Mouse (Mus musculus): Measurements from ENCODE around the gene Fam166b. TPM values are rescaled to one million over a fixed set of nuclear protein-coding genes. Genes with fewer than 3 reads are reported as not detected.

Gene Fam166b
- polyA plus RNA-seq, 1 experiment from 2014 or later = 0.34 TPM

DNA sequence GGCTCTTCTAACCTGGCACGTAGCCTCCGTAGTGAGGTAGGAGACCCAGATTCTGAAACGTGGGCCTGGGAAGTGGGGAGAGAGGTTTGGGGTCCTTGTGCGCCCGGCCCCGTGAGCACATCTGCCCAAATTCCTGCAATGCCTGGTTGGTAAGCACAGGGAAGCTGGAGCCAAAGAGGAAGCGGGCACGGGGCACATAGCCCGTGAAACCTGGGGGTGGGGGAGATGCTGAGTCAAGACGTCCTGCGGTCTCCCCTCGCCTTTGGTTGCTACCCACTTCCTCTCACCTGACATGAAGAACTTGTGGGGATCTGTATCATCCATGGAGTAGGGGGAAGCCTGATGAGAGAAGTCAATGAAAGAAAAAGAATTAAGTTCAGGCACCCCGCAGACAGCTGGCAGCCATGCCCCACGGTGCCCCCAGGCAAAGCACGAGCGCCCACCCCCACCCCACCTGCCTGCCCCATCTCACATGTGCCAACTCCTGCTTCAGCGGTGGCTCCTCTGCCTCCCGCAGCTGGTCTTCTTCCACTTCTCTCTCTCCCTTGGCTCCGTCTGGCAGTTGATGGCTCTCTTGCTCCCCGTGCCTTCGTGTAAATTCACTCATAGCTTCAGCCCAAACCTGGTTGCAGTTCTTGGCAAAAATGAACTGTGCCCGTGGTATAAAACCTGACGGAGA lies 1.3 kb downstream of the Fam166b start:
- H3K36me3 ChIP-seq = peaks cover 46% of the 10 kb centered on the region
- no peaks in the 10 kb centered on the region for H3K9me3 ChIP-seq
- H3K4me3 ChIP-seq = no peak overlapping the region
- 20% methylated on average over 23 of the region's 23 CpGs for WGBS
- H3K27me3 ChIP-seq (replicated peaks) = peaks cover 60% of the 10 kb centered on the region
- peaks cover 33% of the 10 kb centered on the region for H3K4me1 ChIP-seq
- no peak overlapping the region for H3K9ac ChIP-seq
- peak overlapping the region; percentile 27; the same call in 1 of the 2 replicates for H3K4me2 ChIP-seq (replicated peaks)
- ATAC-seq (ENCODE audit: low FRiP score, low read depth) = no peak
- no peak overlapping the region for H3K27ac ChIP-seq

DNA sequence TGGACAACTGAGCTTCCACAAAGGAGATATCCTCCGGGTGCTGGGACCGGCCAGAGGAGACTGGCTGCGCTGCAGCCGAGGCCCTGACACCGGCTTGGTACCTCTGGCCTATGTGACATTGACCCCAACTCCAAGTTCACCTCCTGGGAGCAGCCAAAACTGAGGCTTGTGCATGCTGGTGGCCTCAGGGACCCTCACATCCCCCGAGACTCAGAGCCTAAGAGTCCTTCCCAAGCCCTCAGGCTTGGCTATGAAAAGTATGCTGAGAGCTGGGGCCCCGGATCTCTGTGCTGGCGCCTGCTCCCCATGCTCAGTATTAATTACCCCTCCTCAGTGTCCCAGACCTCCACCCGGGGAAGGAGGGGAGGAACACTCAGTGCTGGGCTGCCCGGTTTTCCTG lies 2.4 kb downstream of the Fam166b start:
- no peaks in the 10 kb centered on the region for H3K9me3 ChIP-seq
- no peak overlapping the region for H3K27ac ChIP-seq
- peaks cover 69% of the 10 kb centered on the region for H3K27me3 ChIP-seq (replicated peaks)
- H3K4me1 ChIP-seq = peaks cover 33% of the 10 kb centered on the region
- 45% methylated on average over 10 of the region's 10 CpGs for WGBS
- no peak overlapping the region for H3K9ac ChIP-seq
- no peak overlapping the region for H3K4me3 ChIP-seq
- peaks cover 57% of the 10 kb centered on the region for H3K36me3 ChIP-seq
- H3K4me2 ChIP-seq (replicated peaks) = no peak overlapping the region
- no peak for ATAC-seq (ENCODE audit: low FRiP score, low read depth)

DNA sequence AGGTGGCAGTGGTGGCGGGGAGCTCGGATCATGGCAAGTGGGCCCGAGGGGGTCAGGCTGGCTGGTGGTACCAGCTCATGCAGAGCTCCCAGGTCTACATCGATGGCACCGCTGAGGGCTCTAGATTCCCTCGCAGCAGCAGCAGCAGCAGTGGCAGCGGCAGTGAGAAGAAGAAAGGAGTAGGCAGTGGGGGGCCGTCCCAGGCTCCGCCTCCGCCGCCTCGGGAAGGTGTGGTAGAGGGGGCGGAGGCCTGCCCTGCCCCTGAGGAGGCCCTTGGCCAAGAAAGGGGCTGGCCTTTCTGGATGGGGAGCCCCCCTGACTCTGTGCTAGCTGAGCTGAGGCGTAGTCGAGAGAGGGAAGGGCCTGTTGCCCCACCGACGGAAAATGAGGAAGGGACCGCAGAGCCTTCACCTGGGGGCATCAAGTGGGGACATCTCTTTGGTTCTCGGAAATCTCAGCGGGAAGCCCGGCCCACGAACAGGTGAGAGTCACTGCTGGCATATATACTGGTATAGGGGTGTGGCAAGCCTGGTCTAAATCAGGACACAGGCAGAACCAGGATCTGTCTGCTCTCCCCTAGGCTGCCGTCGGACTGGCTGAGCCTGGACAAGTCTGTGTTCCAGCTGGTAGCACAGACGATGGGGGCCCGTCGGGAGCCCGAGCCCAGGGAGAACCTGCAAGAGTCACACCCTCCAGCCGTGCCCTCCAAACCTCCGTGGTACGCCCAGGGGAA lies 3.1 kb downstream of the Fam166b start:
- Histone ChIP-seq H3K9me3 (no peaks in the 10 kb centered on the region), H3K4me2 (replicated peaks) (peak overlapping the region; percentile 16; the same call in 1 of the 2 replicates), H3K9ac (no peak overlapping the region; the same call in 1 of the 2 replicates), H3K27me3 (replicated peaks) (peaks cover 70% of the 10 kb centered on the region), H3K4me1 (peaks cover 33% of the 10 kb centered on the region), H3K36me3 (peaks cover 61% of the 10 kb centered on the region), H3K27ac (no peak overlapping the region), H3K4me3 (no peak overlapping the region)
- WGBS = 18% methylated on average over 31 of the region's 31 CpGs
- no peak for ATAC-seq (ENCODE audit: low FRiP score, low read depth)

GRCm38 (mm10) chr4:43425197-43425596 lies 3.7 kb downstream of the Fam166b start:
- H3K27ac ChIP-seq = no peak overlapping the region

DNA sequence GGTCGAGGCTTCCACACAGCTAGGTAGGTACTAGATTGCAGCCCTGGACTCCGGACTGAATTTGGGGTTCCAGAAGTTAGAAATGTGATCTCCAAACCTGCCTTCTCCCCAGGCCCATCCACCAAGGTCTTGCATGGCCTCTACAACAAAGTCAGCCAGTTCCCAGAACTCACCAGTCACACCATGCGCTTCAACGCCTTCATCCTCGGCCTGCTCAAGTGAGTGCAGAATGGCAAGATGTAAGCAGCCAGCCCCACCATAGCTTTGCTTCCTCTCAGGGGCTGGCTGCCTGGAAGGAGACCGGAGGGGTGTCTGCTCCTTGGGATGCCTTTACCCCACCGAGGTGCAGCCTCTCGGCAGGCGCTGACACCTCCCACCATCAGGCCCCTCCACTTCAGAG lies 4.9 kb downstream of the Fam166b start:
- H3K36me3 ChIP-seq = peaks cover 61% of the 10 kb centered on the region
- H3K9me3 ChIP-seq = no peaks in the 10 kb centered on the region
- 86% methylated on average over 9 of the region's 9 CpGs for WGBS
- H3K4me1 ChIP-seq = peaks cover 32% of the 10 kb centered on the region
- H3K27ac ChIP-seq = no peak overlapping the region
- no peak overlapping the region for H3K9ac ChIP-seq
- no peak overlapping the region for H3K4me3 ChIP-seq
- H3K4me2 ChIP-seq (replicated peaks) = no peak overlapping the region
- peaks cover 70% of the 10 kb centered on the region for H3K27me3 ChIP-seq (replicated peaks)
- no peak for ATAC-seq (ENCODE audit: low FRiP score, low read depth)

More at GRCm38 (mm10) chr4:43425197-43425596, 3.7 kb downstream of the Fam166b start:
- Histone ChIP-seq H3K4me2 (replicated peaks) (peak overlapping the region; percentile 16; the same call in 1 of the 2 replicates), H3K36me3 (peaks cover 61% of the 10 kb centered on the region), H3K4me3 (no peak overlapping the region), H3K9ac (no peak overlapping the region), H3K27me3 (replicated peaks) (peaks cover 70% of the 10 kb centered on the region), H3K4me1 (peaks cover 33% of the 10 kb centered on the region), H3K9me3 (no peaks in the 10 kb centered on the region)
- 20% methylated on average over 14 of the region's 14 CpGs for WGBS
- no peak for ATAC-seq (ENCODE audit: low FRiP score, low read depth)

DNA sequence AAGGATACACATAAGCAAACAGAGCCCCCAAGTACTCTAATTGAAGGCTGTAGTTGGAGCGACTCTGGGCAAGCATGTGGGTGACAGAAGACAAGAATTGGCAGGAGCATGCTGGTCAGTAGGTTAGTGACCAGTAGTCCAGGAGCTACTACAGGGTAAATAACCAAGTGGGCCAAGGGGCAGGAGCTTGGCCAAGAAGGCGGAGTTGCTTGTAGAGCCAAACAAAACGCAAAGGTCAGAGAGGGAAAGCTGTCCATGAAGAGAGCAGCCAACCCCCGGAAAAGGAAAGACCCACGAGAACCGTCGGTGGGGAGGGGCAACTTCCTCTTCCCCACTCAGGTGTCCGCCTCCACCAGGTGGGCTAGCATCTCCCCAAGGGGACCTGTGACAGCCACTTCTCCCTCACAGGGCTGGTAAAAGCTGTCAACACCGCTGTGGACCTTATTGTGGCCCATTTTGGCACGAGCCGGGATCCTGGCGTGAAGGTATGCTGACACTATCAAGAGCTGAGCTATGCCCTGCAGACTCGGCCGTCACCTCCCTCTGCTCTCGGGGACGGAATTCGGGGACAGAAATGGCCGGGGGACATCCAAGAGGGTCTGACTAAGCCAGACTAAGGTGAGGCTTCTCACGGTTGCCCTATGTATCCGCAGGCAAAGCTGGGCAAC lies 5.5 kb downstream of the Fam166b start:
- Histone ChIP-seq H3K4me2 (replicated peaks) (no peak overlapping the region), H3K4me1 (peaks cover 26% of the 10 kb centered on the region), H3K27me3 (replicated peaks) (peaks cover 66% of the 10 kb centered on the region), H3K36me3 (peaks cover 61% of the 10 kb centered on the region), H3K9ac (no peak overlapping the region), H3K4me3 (no peak overlapping the region), H3K9me3 (no peaks in the 10 kb centered on the region), H3K27ac (no peak overlapping the region)
- no peak for ATAC-seq (ENCODE audit: low FRiP score, low read depth)
- 91% methylated on average over 20 of the region's 20 CpGs for WGBS

- no peaks in the 10 kb centered on the region for H3K9me3 ChIP-seq
- no peak overlapping the region for H3K27ac ChIP-seq
- peaks cover 68% of the 10 kb centered on the region for H3K36me3 ChIP-seq
- H3K9ac ChIP-seq = no peak overlapping the region
- 79% methylated on average over 28 of the region's 28 CpGs for WGBS
- H3K27me3 ChIP-seq (replicated peaks) = peaks cover 51% of the 10 kb centered on the region
- H3K4me3 ChIP-seq = no peak overlapping the region
- H3K4me1 ChIP-seq = peaks cover 18% of the 10 kb centered on the region; the same call in 1 of the 2 replicates
- peak; percentile 41; the same call in 1 of the 2 replicates for ATAC-seq (ENCODE audit: low FRiP score, low read depth)
- H3K4me2 ChIP-seq (replicated peaks) = no peak overlapping the region
These were observed 7.2 kb downstream of the Fam166b start for GRCm38 (mm10) chr4:43421632-43422240.

DNA sequence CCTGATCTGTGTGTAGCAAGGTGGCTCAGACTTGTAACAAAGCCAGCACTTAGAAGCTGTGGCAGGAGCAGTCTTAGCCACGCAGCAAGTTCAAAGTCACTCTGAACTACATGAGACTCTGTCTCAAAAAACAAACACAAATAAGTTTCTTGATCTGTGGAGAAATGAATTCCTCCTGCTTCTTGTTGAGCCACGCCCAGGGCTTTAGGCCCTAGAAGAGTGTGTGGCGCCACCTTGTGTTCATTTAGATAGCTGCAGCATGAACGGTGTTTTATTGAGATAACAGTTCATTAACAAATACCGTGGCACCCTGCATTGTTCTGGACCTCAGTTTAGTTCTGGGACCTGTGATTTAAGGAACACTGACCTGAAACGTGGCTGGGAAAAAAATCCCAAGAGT lies 8.6 kb downstream of the Fam166b start:
- ATAC-seq (ENCODE audit: low FRiP score, low read depth) = 0 out of 2 replicates have a peak, but pooled peaks have one; percentile 15
- Histone ChIP-seq H3K4me2 (replicated peaks) (no peak overlapping the region), H3K36me3 (peaks cover 68% of the 10 kb centered on the region), H3K9me3 (no peaks in the 10 kb centered on the region), H3K4me3 (no peak overlapping the region), H3K9ac (no peak overlapping the region), H3K27me3 (replicated peaks) (peaks cover 37% of the 10 kb centered on the region), H3K27ac (no peak overlapping the region), H3K4me1 (0 out of 2 replicates have a peak, but pooled peaks cover 6% of the 10 kb centered on the region)
- 3% methylated on average over 6 of the region's 6 CpGs for WGBS

- H3K4me3 ChIP-seq = no peak overlapping the region
- no peak overlapping the region for H3K27ac ChIP-seq
- H3K9me3 ChIP-seq = no peaks in the 10 kb centered on the region
- no peak for ATAC-seq (ENCODE audit: low FRiP score, low read depth)
- 75% methylated on average over 9 of the region's 9 CpGs for WGBS
- no peak overlapping the region for H3K9ac ChIP-seq
- peaks cover 68% of the 10 kb centered on the region for H3K36me3 ChIP-seq
- no peak overlapping the region for H3K4me2 ChIP-seq (replicated peaks)
- H3K4me1 ChIP-seq = 0 out of 2 replicates have a peak, but pooled peaks cover 4% of the 10 kb centered on the region
- H3K27me3 ChIP-seq (replicated peaks) = peaks cover 32% of the 10 kb centered on the region
These were observed 9.1 kb downstream of the Fam166b start for GRCm38 (mm10) chr4:43419801-43420281.

- WGBS = 59% methylated on average over 15 of the region's 15 CpGs
- Histone ChIP-seq H3K36me3 (peaks cover 68% of the 10 kb centered on the region), H3K9ac (no peak overlapping the region), H3K27me3 (replicated peaks) (peaks cover 25% of the 10 kb centered on the region), H3K9me3 (no peaks in the 10 kb centered on the region), H3K4me3 (no peak overlapping the region), H3K4me2 (replicated peaks) (no peak overlapping the region), H3K4me1 (0 out of 2 replicates have a peak, but pooled peaks cover 4% of the 10 kb centered on the region), H3K27ac (no peak overlapping the region)
- ATAC-seq (ENCODE audit: low FRiP score, low read depth) = no peak
These were observed 9.8 kb downstream of the Fam166b start for GRCm38 (mm10) chr4:43418973-43419656.

- Histone ChIP-seq H3K36me3 (peaks cover 61% of the 10 kb centered on the region), H3K4me3 (no peak overlapping the region), H3K27me3 (replicated peaks) (peaks cover 18% of the 10 kb centered on the region), H3K9ac (no peak overlapping the region), H3K4me2 (replicated peaks) (no peak overlapping the region), H3K4me1 (peaks cover 4% of the 10 kb centered on the region; the same call in 1 of the 2 replicates), H3K27ac (no peak overlapping the region), H3K9me3 (no peaks in the 10 kb centered on the region)
- 83% methylated on average over 4 of the region's 4 CpGs for WGBS
- ATAC-seq (ENCODE audit: low FRiP score, low read depth) = no peak
These were observed 10.5 kb downstream of the Fam166b start for GRCm38 (mm10) chr4:43418450-43418849.

All from neural tube, embryonic 12.5 days (tissue).